Mouse (Mus musculus) forebrain, embryonic 14.5 days (tissue): ENCODE measurements around the gene Ltbp1. TPM values are rescaled to one million over a fixed set of nuclear protein-coding genes. Genes with fewer than 3 reads are reported as not detected.

Experiments used
- ATAC-seq: fragments of 200-750 bp; cut with Nextera tagmentation; 2 replicates; pipeline ENCODE4 v1.8.0; 2017; ENCODE audit warnings: mild to moderate bottlenecking, moderate library complexity
- DNase-seq: peaks from one replicate; pipeline ENCODE4 v3.0.0-alpha.2; 2015; ENCODE audit warnings: low spot score
- H3K27ac ChIP-seq: fragments of 300-500 bp; sonication (generic); 2 replicates; pipeline ENCODE4 v1.5.1; 2014; ENCODE audit warnings: low read depth, mild to moderate bottlenecking, control low read depth, low read length, moderate library complexity
- H3K27me3 ChIP-seq: fragments of 300-500 bp; sonication (generic); replicated peaks from 2 replicates; pipeline ENCODE4 v1.6.1; 2014; ENCODE audit warnings: low read length, control low read depth, mixed read lengths; ENCODE audit not compliant: control insufficient read depth, insufficient read depth
- H3K36me3 ChIP-seq: fragments of 300-500 bp; sonication (generic); 2 replicates; pipeline ENCODE4 v1.6.1; 2014; ENCODE audit warnings: low read length, control low read depth; ENCODE audit not compliant: control insufficient read depth, insufficient read depth
- H3K4me1 ChIP-seq: fragments of 300-500 bp; sonication (generic); 2 replicates; pipeline ENCODE4 v1.6.1; 2014; ENCODE audit warnings: antibody characterized with exemption, low read length, control low read depth; ENCODE audit not compliant: control insufficient read depth, insufficient read depth
- H3K4me2 ChIP-seq: fragments of 300-500 bp; sonication (generic); 2 replicates; pipeline ENCODE4 v1.6.1; 2014; ENCODE audit warnings: mild to moderate bottlenecking, control low read depth, low read length
- H3K4me3 ChIP-seq: fragments of 300-500 bp; sonication (generic); 2 replicates; pipeline ENCODE4 v1.5.1; 2014; ENCODE audit warnings: low read depth, low read length, control low read depth
- H3K9ac ChIP-seq: fragments of 300-500 bp; sonication (generic); 2 replicates; pipeline ENCODE4 v1.6.1; 2014; ENCODE audit warnings: mild to moderate bottlenecking, low read length, control low read depth, moderate library complexity
- H3K9me3 ChIP-seq: fragments of 300-500 bp; sonication (generic); replicated peaks from 2 replicates; pipeline ENCODE4 v1.6.1; 2016; ENCODE audit warnings: low read length, control low read depth, mixed read lengths; ENCODE audit not compliant: control insufficient read depth
- WGBS: fragments of 180-500 bp; shearing (Covaris S2); extraction: QIAGEN DNeasy Blood & Tissue Kit; methylation state at CpG from one replicate; pipeline ENCODE4 v1.1.7; 2014; 5-methylcytosine and 5-hydroxymethylcytosine counted together
- polyA plus RNA-seq: library from polyadenylated mRNA; unstranded; fragments of >200 nt; fragmentation: Nextera tagmentation; extraction: Ambion mirVana; gene quantifications from 2 replicates; pipeline ENCODE4 v1.2.1, GENCODE M21; 2014

Gene Ltbp1
- polyA plus RNA-seq, 1 experiment from 2014 or later: 4.5 TPM

DNA sequence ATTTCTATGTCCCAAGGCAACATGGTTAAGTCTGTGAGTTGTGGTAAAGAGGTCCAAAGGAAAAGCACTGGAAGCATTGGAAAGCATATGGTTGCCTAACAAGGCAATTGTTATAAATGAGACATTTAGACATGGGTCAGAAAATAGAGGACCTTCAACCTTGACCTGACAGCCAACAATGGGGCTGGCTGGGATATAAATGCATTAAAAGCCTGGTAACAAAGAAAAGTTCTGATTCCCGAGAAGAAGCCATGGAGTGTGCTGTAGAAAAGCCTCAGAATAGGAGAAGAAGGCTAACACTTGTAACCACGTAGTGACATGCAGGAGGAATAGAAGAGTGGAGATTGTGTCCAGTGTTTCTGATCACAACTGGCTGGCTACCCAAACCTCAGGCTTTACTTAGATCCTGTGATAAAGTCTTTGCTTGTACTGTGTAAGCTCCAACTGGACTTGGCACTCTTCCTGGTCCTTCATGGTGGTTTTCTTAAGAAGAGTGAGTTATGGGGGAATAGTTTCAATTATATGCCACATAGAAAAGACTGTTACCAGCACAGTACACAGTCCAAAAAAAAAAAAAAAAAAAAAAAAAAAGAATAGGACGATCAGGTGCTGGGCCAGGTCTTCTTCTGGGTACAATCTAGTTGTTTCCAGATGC lies 258.1 kb downstream of the Ltbp1 start:
- no peak overlapping the region for H3K9ac ChIP-seq
- DNase-seq: no peak
- 81% methylated on average over 3 of the region's 3 CpGs for WGBS
- no peaks in the 10 kb centered on the region for H3K9me3 ChIP-seq
- H3K27me3 ChIP-seq: no peaks in the 10 kb centered on the region
- no peaks in the 10 kb centered on the region for H3K4me1 ChIP-seq
- H3K4me2 ChIP-seq: no peak overlapping the region
- no peaks in the 10 kb centered on the region for H3K36me3 ChIP-seq
- H3K4me3 ChIP-seq: no peak overlapping the region
- no peak for ATAC-seq
- no peak overlapping the region for H3K27ac ChIP-seq

DNA sequence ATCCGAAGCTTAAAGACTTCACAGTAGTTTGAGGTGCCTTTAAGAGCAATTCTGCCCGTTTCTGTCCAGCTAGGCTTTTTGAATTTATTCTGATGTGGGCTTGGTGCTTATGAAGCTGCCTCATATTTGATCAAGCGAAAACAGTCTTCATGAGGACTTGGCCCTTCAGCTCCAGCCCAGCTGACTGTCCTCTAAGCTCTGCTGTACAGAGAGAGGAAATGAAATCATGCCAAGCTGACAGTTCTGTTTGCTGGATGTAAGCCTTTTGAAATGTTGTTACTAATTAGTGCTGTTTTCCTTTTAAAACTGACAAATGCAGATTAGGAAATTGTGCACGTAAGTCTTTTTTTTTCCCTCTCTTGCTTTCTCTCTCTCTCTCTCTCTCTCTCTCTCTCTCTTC lies 263.1 kb downstream of the Ltbp1 start:
- Histone ChIP-seq H3K27ac (no peak overlapping the region), H3K27me3 (no peaks in the 10 kb centered on the region), H3K4me2 (no peak overlapping the region), H3K4me1 (no peaks in the 10 kb centered on the region), H3K9me3 (no peaks in the 10 kb centered on the region), H3K4me3 (no peak overlapping the region), H3K9ac (no peak overlapping the region), H3K36me3 (no peaks in the 10 kb centered on the region)
- DNase-seq (peak; percentile 13), ATAC-seq (no peak)
- 67% methylated on average over 4 of the region's 4 CpGs for WGBS

DNA sequence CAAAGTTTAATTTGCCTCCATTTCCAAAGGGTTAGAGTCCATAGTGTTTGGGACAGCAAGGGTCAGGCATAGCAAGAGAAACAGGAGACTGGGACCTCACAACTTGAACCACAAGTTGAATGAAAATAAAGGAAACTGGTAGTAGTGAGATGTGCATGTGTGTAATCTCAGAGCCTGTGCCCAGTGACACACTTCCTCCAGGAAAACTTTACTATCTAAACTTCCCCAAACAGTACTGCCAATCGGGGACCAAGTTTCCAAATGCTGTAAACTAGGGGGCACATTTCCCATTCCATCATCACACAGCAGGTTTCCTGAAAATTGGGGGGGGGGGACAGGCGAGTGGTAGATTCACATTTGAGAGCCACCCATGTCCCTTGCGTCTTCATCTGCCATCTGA lies 267.1 kb downstream of the Ltbp1 start:
- no peaks in the 10 kb centered on the region for H3K9me3 ChIP-seq
- no peak for DNase-seq
- H3K4me3 ChIP-seq: no peak overlapping the region
- H3K27me3 ChIP-seq: no peaks in the 10 kb centered on the region
- 90% methylated on average over 3 of the region's 3 CpGs for WGBS
- H3K27ac ChIP-seq: no peak overlapping the region
- H3K4me1 ChIP-seq: no peaks in the 10 kb centered on the region
- H3K9ac ChIP-seq: no peak overlapping the region
- no peak overlapping the region for H3K4me2 ChIP-seq
- no peak for ATAC-seq
- H3K36me3 ChIP-seq: no peaks in the 10 kb centered on the region

DNA sequence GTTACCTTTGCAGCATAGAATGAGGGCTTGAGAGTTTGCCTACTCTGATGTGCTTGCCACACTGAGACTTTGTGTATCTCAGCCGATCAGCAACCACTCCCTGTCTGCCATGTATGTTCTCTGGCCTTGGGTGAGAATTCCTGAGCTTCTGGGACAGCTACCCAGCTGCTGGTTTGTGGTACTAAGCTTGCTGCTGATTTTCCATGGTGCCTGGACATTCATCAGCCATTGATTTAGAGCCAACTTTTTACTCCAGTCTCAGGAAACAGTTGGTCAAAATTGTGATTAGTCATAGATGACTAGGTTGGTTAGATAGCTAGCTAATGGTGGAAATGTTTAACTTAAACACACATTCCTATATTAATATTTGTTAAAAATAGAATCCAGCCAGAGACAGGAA lies 267.9 kb downstream of the Ltbp1 start:
- no peaks in the 10 kb centered on the region for H3K36me3 ChIP-seq
- no peak overlapping the region for H3K4me2 ChIP-seq
- no peak overlapping the region for H3K4me3 ChIP-seq
- ATAC-seq: no peak
- no peak overlapping the region for H3K9ac ChIP-seq
- no peaks in the 10 kb centered on the region for H3K4me1 ChIP-seq
- DNase-seq: no peak
- 89% methylated on average over 1 of the region's 1 CpGs for WGBS
- H3K27ac ChIP-seq: no peak overlapping the region
- no peaks in the 10 kb centered on the region for H3K9me3 ChIP-seq
- H3K27me3 ChIP-seq: no peaks in the 10 kb centered on the region

DNA sequence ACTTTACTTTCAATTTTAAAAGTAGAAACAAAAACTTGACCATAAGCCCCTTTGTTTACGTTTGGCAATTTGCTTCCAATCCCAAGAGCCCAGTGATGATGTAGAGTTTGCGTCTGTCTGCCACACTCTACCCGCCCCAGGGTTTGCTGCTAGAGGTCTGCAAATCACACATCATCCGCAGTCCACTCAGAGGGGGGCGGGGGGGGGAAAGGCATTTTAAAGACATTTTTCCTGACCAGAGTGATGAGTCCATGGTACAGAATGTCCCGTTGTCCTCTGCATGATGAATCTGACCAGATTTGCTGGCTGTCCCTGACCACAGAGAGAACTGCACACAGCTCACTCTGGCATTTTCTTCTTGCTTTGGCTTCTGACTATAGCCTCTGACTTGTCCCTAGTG lies 269.9 kb downstream of the Ltbp1 start:
- ATAC-seq: no peak
- no peak overlapping the region for H3K4me3 ChIP-seq
- H3K27me3 ChIP-seq: no peaks in the 10 kb centered on the region
- WGBS: 90% methylated on average over 6 of the region's 6 CpGs
- no peak for DNase-seq
- no peaks in the 10 kb centered on the region for H3K4me1 ChIP-seq
- no peaks in the 10 kb centered on the region for H3K36me3 ChIP-seq
- H3K9me3 ChIP-seq: no peaks in the 10 kb centered on the region
- no peak overlapping the region for H3K9ac ChIP-seq
- no peak overlapping the region for H3K4me2 ChIP-seq
- H3K27ac ChIP-seq: no peak overlapping the region

DNA sequence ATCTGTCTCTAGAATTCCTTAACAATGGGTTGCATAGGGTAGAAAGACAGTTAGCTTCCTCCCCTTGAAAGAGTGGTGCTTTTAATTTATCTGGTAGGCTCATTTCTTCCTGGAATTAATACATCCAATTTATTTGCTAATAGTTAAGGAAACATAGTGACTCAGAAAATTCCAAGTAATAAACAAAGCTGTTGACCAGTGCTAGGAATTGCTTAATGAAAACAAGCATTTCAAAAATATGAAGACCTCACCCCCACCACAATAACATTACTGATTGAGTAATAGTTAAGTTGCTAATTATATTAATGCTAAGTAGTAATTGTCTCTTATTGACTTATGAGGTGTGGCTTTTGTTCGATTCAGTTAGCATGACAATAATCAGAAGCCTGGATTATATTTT lies 272.7 kb downstream of the Ltbp1 start:
- DNase-seq (no peak), ATAC-seq (no peak)
- Histone ChIP-seq H3K27ac (no peak overlapping the region), H3K4me3 (no peak overlapping the region), H3K36me3 (no peaks in the 10 kb centered on the region), H3K4me2 (no peak overlapping the region), H3K27me3 (no peaks in the 10 kb centered on the region), H3K9ac (no peak overlapping the region), H3K9me3 (no peaks in the 10 kb centered on the region), H3K4me1 (no peaks in the 10 kb centered on the region)
- 85% methylated on average over 1 of the region's 1 CpGs for WGBS

DNA sequence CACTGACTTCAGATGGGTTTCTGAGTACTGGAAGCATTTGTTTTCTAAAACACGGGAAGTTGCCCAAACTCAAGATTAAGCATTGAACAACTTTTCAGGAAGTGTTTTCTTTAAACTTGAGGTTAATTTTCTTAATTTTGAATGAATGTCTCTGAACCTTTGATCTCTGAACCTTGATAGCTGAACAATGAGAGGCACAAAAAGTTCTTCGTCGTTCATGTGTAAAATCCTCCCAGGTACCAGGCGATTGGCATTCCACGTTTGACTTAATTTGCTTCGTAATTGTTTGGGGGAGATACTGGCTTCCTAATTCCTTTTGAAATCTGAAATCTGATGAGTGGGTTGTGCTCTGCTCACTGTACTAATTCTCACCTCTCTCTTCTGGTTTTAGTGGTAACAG lies 273.2 kb downstream of the Ltbp1 start:
- no peaks in the 10 kb centered on the region for H3K36me3 ChIP-seq
- H3K9ac ChIP-seq: no peak overlapping the region
- H3K9me3 ChIP-seq: no peaks in the 10 kb centered on the region
- no peak overlapping the region for H3K27ac ChIP-seq
- H3K27me3 ChIP-seq: no peaks in the 10 kb centered on the region
- H3K4me2 ChIP-seq: no peak overlapping the region
- ATAC-seq (no peak), DNase-seq (no peak)
- no peak overlapping the region for H3K4me3 ChIP-seq
- 34% methylated on average over 6 of the region's 6 CpGs for WGBS
- H3K4me1 ChIP-seq: no peaks in the 10 kb centered on the region

DNA sequence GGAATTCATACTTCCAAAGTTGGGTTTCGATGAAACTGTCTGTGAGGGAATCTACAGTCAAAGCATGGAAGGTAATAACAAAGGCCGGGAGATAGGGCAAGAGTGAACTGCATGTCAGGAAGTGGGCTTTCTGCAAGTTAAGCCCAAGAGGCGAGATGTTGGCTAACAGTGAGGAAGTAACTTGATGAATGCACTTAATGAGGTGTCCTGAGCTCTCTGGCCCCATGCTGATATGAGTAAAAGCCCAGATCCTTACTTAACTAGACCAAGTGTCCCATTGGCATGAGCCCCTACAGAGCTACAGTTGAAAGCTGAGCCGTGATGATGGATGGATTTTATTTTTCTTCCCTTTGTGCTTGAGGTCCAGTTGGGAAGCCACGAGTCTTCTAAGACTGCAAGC lies 276.0 kb downstream of the Ltbp1 start:
- ATAC-seq (no peak), DNase-seq (no peak)
- H3K36me3 ChIP-seq: no peaks in the 10 kb centered on the region
- no peak overlapping the region for H3K4me3 ChIP-seq
- H3K4me2 ChIP-seq: no peak overlapping the region
- 50% methylated on average over 5 of the region's 5 CpGs for WGBS
- H3K4me1 ChIP-seq: no peaks in the 10 kb centered on the region
- H3K9me3 ChIP-seq: no peaks in the 10 kb centered on the region
- no peak overlapping the region for H3K27ac ChIP-seq
- no peaks in the 10 kb centered on the region for H3K27me3 ChIP-seq
- H3K9ac ChIP-seq: no peak overlapping the region

DNA sequence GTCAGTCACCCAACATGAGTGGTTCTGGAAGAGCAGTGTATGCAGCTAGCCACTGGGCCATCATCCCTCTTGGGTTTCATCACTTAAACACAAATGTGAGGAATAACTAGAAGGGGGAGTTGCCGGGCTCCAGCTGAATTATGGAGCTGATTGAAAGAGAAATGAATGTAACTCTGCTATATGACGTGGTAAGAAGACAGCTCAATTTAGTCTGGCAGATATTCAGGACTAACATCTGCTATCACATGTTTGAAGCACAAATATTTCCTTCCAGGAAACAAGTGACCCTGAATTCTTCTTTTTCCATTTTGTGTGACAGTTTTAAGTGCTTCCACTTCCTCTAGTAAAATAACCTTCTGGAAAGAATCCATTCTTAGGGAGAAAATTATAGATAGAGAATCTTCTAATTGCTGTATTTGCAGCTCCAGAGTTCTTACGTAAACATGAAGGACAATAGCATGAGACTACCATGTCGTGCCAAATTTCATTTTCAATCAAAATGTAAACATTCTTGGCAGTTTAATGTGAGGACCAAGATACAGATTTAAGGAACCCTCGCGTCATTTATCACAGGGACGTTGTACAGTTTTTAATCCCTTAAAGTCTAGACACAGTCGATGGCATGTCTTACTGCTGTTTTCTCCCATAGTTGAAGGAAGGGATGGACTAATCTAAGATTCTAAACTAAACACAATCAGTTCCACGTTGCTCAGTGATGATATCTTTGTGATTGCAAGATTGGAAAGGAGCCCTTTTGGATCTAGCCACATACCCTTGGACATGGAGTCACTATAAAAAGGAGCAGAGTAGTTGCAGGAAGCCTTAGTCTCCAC lies 279.7 kb downstream of the Ltbp1 start:
- Histone ChIP-seq H3K9ac (no peak overlapping the region), H3K4me2 (no peak overlapping the region), H3K27me3 (no peaks in the 10 kb centered on the region), H3K27ac (no peak overlapping the region), H3K4me3 (no peak overlapping the region), H3K4me1 (no peaks in the 10 kb centered on the region), H3K36me3 (no peaks in the 10 kb centered on the region), H3K9me3 (no peaks in the 10 kb centered on the region)
- DNase-seq (peak; percentile 20), ATAC-seq (no peak)
- 84% methylated on average over 9 of the region's 9 CpGs for WGBS
